Mouse (Mus musculus): ENCODE measurements at regions not wholly inside any gene's neighbourhood (a gene's known extent, or its start where the extent isn't known, plus 50 kb on each side); places are given as distances from the start of the nearest gene placed in this dataset.

DNA sequence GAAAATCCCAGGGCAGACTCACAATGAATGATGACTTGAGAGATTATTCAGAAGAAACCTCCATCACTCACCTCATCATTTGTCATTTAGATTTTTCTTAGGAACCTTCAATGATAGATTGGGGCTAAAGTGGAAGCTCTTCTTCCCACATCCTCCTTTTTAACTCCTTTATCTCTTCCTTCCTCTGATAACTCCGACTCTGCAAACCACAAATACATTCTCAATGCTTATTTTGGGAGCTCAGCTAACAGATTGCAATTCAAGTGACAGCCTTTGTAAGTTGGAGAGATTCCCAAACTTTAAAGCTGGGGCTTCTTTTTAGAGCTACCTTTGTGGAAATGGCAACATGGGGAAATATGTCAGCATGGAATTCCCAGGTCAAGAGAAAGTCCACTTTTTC, 135.7 kb downstream of the Lhfpl1 start:
- intact Hi-C loops (cut with DNase I) = no loop called here
- no peak for DNase-seq (ENCODE audit: low spot score in 2 of 2)

GRCm38 (mm10) chrX:145212579-145212978, 136.3 kb downstream of the Lhfpl1 start:
- DNase-seq (ENCODE audit: low spot score in 2 of 2) = peak in 1 of 2 experiments; percentile 3
- intact Hi-C loops (cut with DNase I) = no loop called here

- no peak for DNase-seq (ENCODE audit: low spot score in 2 of 2)
- intact Hi-C loops (cut with DNase I) = no loop called here
Observed at GRCm38 (mm10) chrX:145195844-145196243, 153.0 kb downstream of the Lhfpl1 start.

Measured in left cerebral cortex, postnatal 36 days (tissue).